Comparison of ENCODE assay signal across 27 mouse cellular contexts in the genomic region with DNA sequence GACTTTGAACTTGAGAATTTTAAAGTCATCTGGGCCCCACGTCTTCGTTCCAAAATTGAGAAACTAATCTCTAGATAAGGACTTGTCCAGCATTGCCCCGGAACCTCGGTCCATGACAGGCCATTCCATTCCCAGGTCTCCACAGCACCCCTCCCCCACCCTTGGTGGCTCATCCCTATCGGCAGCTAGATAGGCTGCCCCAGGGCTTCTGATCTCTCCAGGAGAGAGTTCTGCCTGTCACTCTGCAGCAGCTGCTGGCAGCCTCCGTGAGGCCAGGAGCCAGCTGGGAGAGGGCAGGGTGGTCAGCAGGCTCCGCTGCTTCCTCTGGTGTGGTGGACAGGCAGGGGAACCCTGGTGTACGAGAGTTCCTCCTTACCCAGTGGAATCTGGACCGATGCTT.
DNase-seq lines count a peak whose midpoint lies in the region; ATAC-seq and TF ChIP-seq lines count a peak whose summit lies in the region.
"Had no signal": no experiment of that assay in that cellular context is flagged by ENCODE, and none has a peak within 500 bp of the region (broad histone marks: within the 10 kb centered on the region; RNA-seq: fewer than 3 reads in every experiment).

No protein-coding gene starts in this region.

- peak overlapping the region; percentile 20 for H3K4me3 ChIP-seq in cerebellum, adult 2 months (replicated peaks; ENCODE audit: insufficient read depth, low read depth, low read length)
- no peak overlapping the region for H3K4me3 ChIP-seq in hindbrain, embryonic 11.5 days (ENCODE audit: low read depth, low read length)
- no peak overlapping the region for H3K4me3 ChIP-seq in hindbrain, embryonic 14.5 days (replicated peaks; ENCODE audit: low read length)
- H3K4me3 ChIP-seq in midbrain, embryonic 13.5 days (replicated peaks): no peak overlapping the region
- no peak overlapping the region for H3K4me3 ChIP-seq in midbrain, embryonic 11.5 days (ENCODE audit: low read depth, low read length)
- H3K4me3 ChIP-seq: embryonic facial prominence, embryonic 13.5 days; erythroblast, embryonic 14.5 days; forebrain, embryonic 12.5 days; gastrocnemius, adult 2 months; kidney, embryonic 15.5 days; limb, embryonic 12.5 days; neural tube, embryonic 13.5 days had no signal

- H3K27me3 ChIP-seq in cerebellum, adult 2 months (ENCODE audit: control insufficient read depth, insufficient read depth, low read length): no peaks in the 10 kb centered on the region
- no peaks in the 10 kb centered on the region for H3K27me3 ChIP-seq in hindbrain, embryonic 11.5 days (ENCODE audit: control insufficient read depth, insufficient read depth, low read length)
- H3K27me3 ChIP-seq in hindbrain, embryonic 14.5 days (ENCODE audit: control insufficient read depth, insufficient read depth, low read length): no peaks in the 10 kb centered on the region
- H3K27me3 ChIP-seq in midbrain, embryonic 13.5 days: no peaks in the 10 kb centered on the region; the same call in 1 of the 2 replicates
- no peaks in the 10 kb centered on the region for H3K27me3 ChIP-seq in midbrain, embryonic 11.5 days (ENCODE audit: control insufficient read depth, insufficient read depth, low read length)
- H3K27me3 ChIP-seq: neural tube, embryonic 13.5 days had no signal

- H3K36me3 ChIP-seq in hindbrain, embryonic 11.5 days (ENCODE audit: control insufficient read depth, insufficient read depth, low read length): no peaks in the 10 kb centered on the region
- no peaks in the 10 kb centered on the region for H3K36me3 ChIP-seq in hindbrain, embryonic 14.5 days (replicated peaks; ENCODE audit: control insufficient read depth, insufficient read depth)
- no peaks in the 10 kb centered on the region for H3K36me3 ChIP-seq in midbrain, embryonic 13.5 days
- no peaks in the 10 kb centered on the region for H3K36me3 ChIP-seq in midbrain, embryonic 11.5 days (ENCODE audit: control insufficient read depth, insufficient read depth, low read length)
- H3K36me3 ChIP-seq: embryonic facial prominence, embryonic 13.5 days; forebrain, embryonic 12.5 days; kidney, embryonic 15.5 days; limb, embryonic 12.5 days; neural tube, embryonic 13.5 days had no signal

- H3K4me1 ChIP-seq in cerebellum, adult 2 months (ENCODE audit: control insufficient read depth, insufficient read depth, low read length): peaks cover 85% of the 10 kb centered on the region
- peaks cover 2% of the 10 kb centered on the region; the same call in 1 of the 2 replicates for H3K4me1 ChIP-seq in hindbrain, embryonic 11.5 days (replicated peaks; ENCODE audit: control insufficient read depth, insufficient read depth, low read length)
- peaks cover 12% of the 10 kb centered on the region; the same call in 1 of the 2 replicates for H3K4me1 ChIP-seq in hindbrain, embryonic 14.5 days (replicated peaks; ENCODE audit: control insufficient read depth, insufficient read depth, low read length)
- peaks cover 20% of the 10 kb centered on the region for H3K4me1 ChIP-seq in midbrain, embryonic 13.5 days (replicated peaks)
- peaks cover 2% of the 10 kb centered on the region; the same call in 1 of the 2 replicates for H3K4me1 ChIP-seq in midbrain, embryonic 11.5 days (ENCODE audit: control insufficient read depth, insufficient read depth, low read length)
- H3K4me1 ChIP-seq: embryonic facial prominence, embryonic 13.5 days; kidney, embryonic 15.5 days; limb, embryonic 12.5 days had no signal

- no peak for TF ChIP-seq CTCF in cerebellum, adult 2 months (IDR thresholded peaks at IDR 0.05; ENCODE audit: borderline replicate concordance, insufficient read depth, low read depth, low read length)

- no peak overlapping the region for H3K9ac ChIP-seq in hindbrain, embryonic 11.5 days (ENCODE audit: low read depth, low read length)
- no peak overlapping the region for H3K9ac ChIP-seq in hindbrain, embryonic 14.5 days
- H3K9ac ChIP-seq in midbrain, embryonic 13.5 days (replicated peaks): peak overlapping the region; percentile 33
- no peak overlapping the region for H3K9ac ChIP-seq in midbrain, embryonic 11.5 days (ENCODE audit: low read length)
- H3K9ac ChIP-seq: embryonic facial prominence, embryonic 13.5 days; forebrain, embryonic 12.5 days; kidney, embryonic 15.5 days; limb, embryonic 12.5 days; liver, postnatal 0 days; neural tube, embryonic 13.5 days had no signal

- TF ChIP-seq POLR2A in cerebellum, adult 2 months (IDR thresholded peaks at IDR 0.05; ENCODE audit: borderline replicate concordance, insufficient read depth, low read length): no peak

- ATAC-seq in hindbrain, embryonic 11.5 days (ENCODE audit: low FRiP score): peak; percentile 43; the same call in 1 of the 2 replicates
- no peak for ATAC-seq in hindbrain, embryonic 14.5 days (ENCODE audit: low FRiP score)
- no peak for ATAC-seq in midbrain, embryonic 13.5 days
- no peak for ATAC-seq in midbrain, embryonic 11.5 days (ENCODE audit: low FRiP score)
- ATAC-seq in megakaryocyte, adult 5-6 weeks (ENCODE audit: poor library complexity, severe bottlenecking): no peak
- ATAC-seq: CD4-positive, CD25-positive, alpha-beta regulatory T cell, adult 4 months; liver, postnatal 0 days; lung, postnatal 0 days had no signal

- 12% methylated on average over 9 of the region's 9 CpGs for WGBS in cerebellum, adult 2 months
- WGBS in hindbrain, embryonic 11.5 days: 49% methylated on average over 9 of the region's 9 CpGs
- 47% methylated on average over 9 of the region's 9 CpGs for WGBS in hindbrain, embryonic 14.5 days
- 48% methylated on average over 9 of the region's 9 CpGs for WGBS in midbrain, embryonic 13.5 days
- WGBS in midbrain, embryonic 11.5 days: 54% methylated on average over 9 of the region's 9 CpGs

- peak overlapping the region; percentile 17; the same call in 1 of the 2 replicates for H3K27ac ChIP-seq in cerebellum, adult 2 months (ENCODE audit: insufficient read depth, low read length)
- no peak overlapping the region for H3K27ac ChIP-seq in hindbrain, embryonic 11.5 days (ENCODE audit: low read depth, low read length)
- H3K27ac ChIP-seq in hindbrain, embryonic 14.5 days: no peak overlapping the region
- H3K27ac ChIP-seq in midbrain, embryonic 13.5 days: no peak overlapping the region
- H3K27ac ChIP-seq in midbrain, embryonic 11.5 days (ENCODE audit: low read depth, low read length): no peak overlapping the region
- H3K27ac ChIP-seq: embryonic facial prominence, embryonic 13.5 days; forebrain, embryonic 12.5 days; gastrocnemius, adult 2 months; kidney, embryonic 15.5 days; limb, embryonic 12.5 days; macrophage; neural tube, embryonic 13.5 days; stomach, postnatal 0 days had no signal

- H3K9me3 ChIP-seq in hindbrain, embryonic 11.5 days (ENCODE audit: control insufficient read depth, low read length): no peaks in the 10 kb centered on the region
- no peaks in the 10 kb centered on the region for H3K9me3 ChIP-seq in hindbrain, embryonic 14.5 days (ENCODE audit: control insufficient read depth, low read length)
- no peaks in the 10 kb centered on the region for H3K9me3 ChIP-seq in midbrain, embryonic 13.5 days
- no peaks in the 10 kb centered on the region for H3K9me3 ChIP-seq in midbrain, embryonic 11.5 days (ENCODE audit: control insufficient read depth, low read length)
- H3K9me3 ChIP-seq: embryonic facial prominence, embryonic 13.5 days; forebrain, embryonic 12.5 days; kidney, embryonic 15.5 days; limb, embryonic 12.5 days; neural tube, embryonic 13.5 days had no signal

- peak; percentile 48 to 51 for DNase-seq in cerebellum, adult 2 months
- no peak for DNase-seq in cerebellum, adult 11-12 months
- DNase-seq in hindbrain, embryonic 11.5 days (ENCODE audit: low spot score): peak; percentile 40
- no peak for DNase-seq in hindbrain, embryonic 14.5 days (ENCODE audit: low spot score)
- DNase-seq in midbrain, embryonic 11.5 days (ENCODE audit: low spot score, missing footprints): no peak
- DNase-seq: adrenal gland, postnatal 14 days; gastrocnemius, adult 2 months; kidney, adult 11 months; kidney, postnatal 4 days; layer of hippocampus, adult 9-11 months; liver, postnatal 0 days; midbrain, embryonic 14.5 days; right cerebral cortex, postnatal 14 days; thymus, adult 2 months had no signal

- H3K4me2 ChIP-seq in hindbrain, embryonic 11.5 days (replicated peaks; ENCODE audit: low read depth, low read length): no peak overlapping the region
- H3K4me2 ChIP-seq in hindbrain, embryonic 14.5 days (replicated peaks): no peak overlapping the region
- no peak overlapping the region for H3K4me2 ChIP-seq in midbrain, embryonic 13.5 days (replicated peaks)
- no peak overlapping the region for H3K4me2 ChIP-seq in midbrain, embryonic 11.5 days
- H3K4me2 ChIP-seq: embryonic facial prominence, embryonic 13.5 days; forebrain, embryonic 12.5 days; kidney, embryonic 15.5 days; limb, embryonic 12.5 days; liver, embryonic 11.5 days; neural tube, embryonic 13.5 days had no signal

Comparison
In these comparisons a context has a peak if more than half of its experiments do, and no peak if none do; other contexts are left out.
1. DNase-seq: peak in cerebellum, adult 2 months (2 of 2) and hindbrain, embryonic 11.5 days (single experiment); none in cerebellum, adult 11-12 months (single experiment), hindbrain, embryonic 14.5 days (single experiment) and midbrain, embryonic 11.5 days (single experiment).